Mouse (Mus musculus) erythroblast, adult 5-6 weeks (primary cell): Measurements from ENCODE around the gene Klk7. TPM values are rescaled to one million over a fixed set of nuclear protein-coding genes. Genes with fewer than 3 reads are reported as not detected.

Source experiments
- ATAC-seq: replicated peaks from 2 replicates; pipeline ENCODE4 v1.8.0; 2016; ENCODE audit warnings: moderate number of reproducible peaks, mild to moderate bottlenecking, moderate TSS enrichment, inconsistent platforms; ENCODE audit not compliant: poor library complexity, low FRiP score, severe bottlenecking
- total RNA-seq, 2 experiments: library from RNA; stranded (forward) in 1 of 2; stranded (reverse) in 1 of 2; fragments of 150-400 nt in 1 of 2; fragments of 200-764, 138-1000 nt in 1 of 2; gene quantifications; 2 replicates each; pipeline versions ENCODE4 v1.2.3 to v1.2.4; 2015 to 2017; ENCODE audit warnings: low replicate concordance in 2 of 2

The Klk7 gene
- total RNA-seq (2015; ENCODE audit: low replicate concordance) (not detected in 2 replicates), total RNA-seq (2017; ENCODE audit: low replicate concordance) (not detected in 2 replicates)

DNA sequence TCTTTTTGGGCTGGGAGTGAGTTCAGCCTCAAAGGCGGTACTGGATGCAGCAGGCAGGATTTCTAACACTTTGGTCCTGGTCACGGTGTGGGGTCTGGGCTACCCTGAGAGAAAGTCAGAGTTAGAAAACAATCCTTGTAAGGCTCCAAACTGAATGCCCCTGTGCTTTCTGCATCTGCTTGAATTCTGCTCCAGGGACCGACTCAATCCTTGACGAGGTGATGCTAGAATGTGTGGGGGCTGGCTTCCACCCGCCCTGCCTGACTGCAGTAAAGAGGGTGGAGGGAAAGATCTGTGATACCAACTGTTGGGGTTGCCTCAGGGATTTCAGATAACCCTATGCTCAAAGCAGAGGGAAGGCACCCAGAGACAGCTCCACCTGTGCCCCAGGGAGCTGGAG is at the start of gene Klk7:
Klk7 (plus strand) TSS at position 301 of the 400 bp plus-strand sequence.
- ATAC-seq, result no peak

DNA sequence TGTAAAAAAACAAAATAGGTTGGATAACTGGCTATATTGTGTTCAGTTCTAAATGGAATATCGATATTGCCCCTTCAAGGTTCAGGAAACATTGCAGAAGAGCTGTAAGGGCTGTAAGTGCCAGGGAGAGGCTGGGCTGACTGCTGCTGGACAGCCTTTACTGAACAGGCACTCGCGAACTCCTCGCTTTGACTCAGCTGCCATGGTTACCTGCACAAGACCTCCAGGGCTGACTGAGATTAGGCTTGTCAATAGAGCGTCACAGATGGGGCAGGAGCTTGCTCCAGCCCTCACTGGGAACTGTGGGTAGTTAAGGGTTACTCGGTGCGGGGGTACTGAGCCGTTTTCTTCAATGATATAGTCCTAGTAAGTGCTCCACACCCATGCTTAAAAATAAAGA is 44.6 kb upstream of the Klk7 start:
- no peak for ATAC-seq

DNA sequence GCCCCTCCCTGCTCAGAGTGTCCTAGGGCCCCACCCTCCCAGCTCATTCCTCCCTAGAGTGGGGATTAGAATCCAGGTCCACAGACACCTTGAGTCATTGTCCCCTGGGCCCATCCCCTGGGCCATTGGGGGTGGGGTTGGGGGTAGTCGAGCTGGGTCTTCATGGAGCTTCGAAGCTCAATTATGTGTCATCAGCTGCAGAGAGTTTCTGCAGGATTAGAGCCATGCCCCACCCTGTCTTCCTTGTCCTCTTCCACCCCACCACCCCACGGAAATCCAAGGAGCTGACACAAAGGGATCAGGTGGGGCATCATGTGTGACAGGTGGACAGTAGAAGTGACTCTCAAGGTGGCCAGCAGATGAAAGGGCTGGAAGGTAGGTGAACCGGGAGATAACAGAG is 42.5 kb upstream of the Klk7 start, which contains the start of gene Klk12:
Klk12 (plus strand) TSS at position 301 of the 400 bp plus-strand sequence.
- ATAC-seq, result no peak

DNA sequence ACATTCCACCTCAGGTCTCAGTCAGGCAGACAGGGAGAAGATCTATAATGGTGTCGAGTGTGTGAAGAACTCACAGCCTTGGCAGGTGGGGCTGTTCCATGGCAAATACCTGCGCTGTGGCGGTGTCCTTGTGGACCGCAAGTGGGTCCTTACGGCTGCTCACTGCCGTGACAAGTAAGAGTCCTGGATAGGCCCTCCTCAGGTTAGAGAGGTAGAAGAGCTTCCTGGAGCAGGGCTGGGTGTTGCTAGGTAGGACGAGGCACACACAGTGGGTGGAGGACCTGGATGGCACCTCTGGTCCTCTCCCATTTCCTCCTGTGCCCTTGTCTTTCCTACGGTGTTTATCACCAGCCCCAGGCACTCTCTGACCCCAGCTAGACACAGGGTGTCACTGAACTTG is 41.5 kb upstream of the Klk7 start:
- no peak for ATAC-seq

DNA sequence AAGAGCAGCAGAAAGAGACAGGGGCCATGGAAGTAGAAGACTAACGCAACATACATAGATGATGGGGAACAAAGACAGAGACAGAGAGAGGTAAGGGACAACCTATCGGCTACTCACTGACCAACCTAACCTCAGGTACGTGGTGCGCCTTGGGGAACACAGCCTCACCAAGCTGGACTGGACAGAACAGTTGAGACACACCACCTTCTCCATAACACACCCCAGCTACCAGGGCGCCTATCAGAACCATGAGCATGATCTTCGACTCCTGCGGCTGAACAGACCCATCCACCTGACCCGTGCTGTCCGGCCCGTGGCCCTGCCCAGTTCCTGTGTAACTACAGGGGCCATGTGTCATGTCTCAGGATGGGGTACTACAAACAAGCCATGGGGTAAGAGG is 40.4 kb upstream of the Klk7 start:
- no peak for ATAC-seq

DNA sequence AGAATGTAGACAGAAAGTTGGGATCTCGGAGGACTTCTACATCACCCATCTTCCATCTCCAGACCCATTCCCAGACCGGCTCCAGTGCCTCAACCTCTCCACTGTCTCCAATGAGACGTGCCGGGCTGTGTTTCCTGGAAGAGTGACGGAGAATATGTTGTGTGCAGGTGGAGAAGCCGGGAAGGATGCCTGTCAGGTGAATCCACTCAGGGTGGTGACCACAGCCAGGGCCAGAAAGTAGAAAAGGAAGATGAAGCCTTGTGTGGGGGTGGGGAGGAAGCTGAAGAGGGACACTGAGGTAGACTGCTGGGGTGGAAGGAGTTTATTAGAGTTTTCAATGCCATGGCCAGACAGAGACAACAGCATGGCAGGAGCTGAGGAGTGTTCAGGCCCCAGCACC is 39.2 kb upstream of the Klk7 start:
- no peak for ATAC-seq

DNA sequence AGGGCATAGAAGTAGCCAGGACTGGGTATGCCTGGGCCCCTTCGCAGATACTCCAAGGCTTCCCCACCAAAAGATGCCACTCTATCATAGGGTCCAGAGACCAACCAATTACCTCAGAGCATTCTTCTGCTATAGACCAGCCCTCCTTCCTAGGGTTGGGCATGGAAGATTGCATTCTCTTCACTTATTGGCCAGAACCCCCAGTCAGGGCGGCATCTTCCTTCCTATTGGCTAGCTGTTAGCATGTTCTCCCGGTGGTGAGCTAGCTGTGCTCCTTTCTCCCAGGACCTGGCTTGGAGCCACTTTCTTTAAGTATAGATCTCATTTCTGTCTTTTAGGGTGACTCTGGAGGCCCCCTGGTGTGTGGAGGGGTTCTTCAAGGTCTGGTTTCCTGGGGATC is 38.2 kb upstream of the Klk7 start:
- no peak for ATAC-seq

DNA sequence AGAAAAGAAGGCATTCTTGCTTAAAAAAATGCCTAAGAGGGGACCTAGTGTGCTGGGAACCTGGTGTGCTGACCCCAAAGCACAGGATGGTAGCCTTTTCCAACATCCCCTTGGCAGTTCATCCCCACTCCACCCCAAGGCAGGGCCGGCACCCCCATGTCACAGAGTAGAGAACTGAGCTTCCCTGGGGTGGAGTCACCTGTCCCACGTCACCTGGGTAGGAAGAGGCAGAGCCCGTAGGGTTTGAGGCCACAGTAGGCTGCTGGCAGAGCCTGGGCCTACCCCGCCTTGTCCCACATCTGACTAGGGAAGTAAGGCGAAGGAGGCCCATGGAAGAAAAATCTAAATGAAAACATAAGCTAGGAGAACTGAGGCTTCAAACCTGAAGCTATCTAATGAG is 36.7 kb upstream of the Klk7 start, which contains the start of gene Klk11:
Klk11 (plus strand) TSS at position 241 of the 400 bp plus-strand sequence.
- no peak for ATAC-seq

DNA sequence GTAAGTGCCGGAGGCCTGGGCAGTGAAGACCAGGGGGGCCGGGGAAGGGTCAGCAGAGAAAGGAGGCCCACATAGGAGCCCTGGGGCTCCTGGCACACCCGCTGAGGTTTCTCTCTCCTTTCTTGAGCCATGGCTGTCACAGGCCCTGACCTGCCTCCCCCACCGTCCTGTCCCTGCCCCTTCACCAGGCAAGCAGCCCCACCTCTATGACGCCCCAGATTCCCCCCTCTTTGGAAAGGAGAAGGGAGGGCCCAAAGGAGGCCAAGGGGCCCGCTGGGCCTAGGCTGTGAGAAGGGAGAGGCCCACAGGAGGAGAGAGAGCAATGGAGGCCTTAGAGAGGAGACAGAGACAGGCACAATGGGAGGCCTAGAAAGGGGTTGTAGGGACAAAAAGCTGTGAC is 36.3 kb upstream of the Klk7 start:
- no peak for ATAC-seq

DNA sequence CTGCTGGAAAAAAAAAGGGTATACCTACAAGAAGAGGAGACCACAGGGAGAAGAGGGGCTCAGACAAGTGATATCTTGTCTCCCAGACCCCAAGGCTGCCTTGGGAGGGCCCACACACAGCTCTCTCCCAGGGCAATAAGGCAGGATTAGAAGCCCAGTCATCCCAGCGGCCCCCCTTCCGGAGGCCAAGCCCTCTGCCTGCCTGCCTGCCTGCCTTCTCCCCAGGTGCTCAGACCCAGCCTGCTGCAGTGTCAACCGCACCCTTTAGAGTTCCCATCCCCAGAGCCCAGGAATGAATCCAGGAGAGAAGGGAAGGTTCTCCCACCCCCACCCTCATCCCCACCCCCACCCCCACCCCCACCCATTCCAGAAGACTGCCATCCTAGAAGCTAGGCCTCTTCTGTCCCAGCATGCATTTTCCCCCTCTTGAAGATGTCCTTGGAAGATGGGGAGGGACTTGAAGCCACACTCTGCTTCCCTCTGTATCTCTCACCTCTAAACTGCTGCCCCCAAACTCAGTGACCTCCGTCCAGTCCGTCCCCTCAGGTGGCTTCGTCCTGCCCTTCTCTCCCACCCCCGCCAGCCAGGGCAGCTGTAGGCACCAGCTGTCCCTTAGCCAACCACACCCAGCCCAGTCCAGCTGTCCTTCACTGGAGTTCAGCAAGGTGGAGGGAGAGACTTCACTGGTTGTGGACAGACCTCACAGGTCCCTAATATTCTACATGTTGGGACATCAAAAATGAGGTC is 35.6 kb upstream of the Klk7 start:
- ATAC-seq, result no peak

DNA sequence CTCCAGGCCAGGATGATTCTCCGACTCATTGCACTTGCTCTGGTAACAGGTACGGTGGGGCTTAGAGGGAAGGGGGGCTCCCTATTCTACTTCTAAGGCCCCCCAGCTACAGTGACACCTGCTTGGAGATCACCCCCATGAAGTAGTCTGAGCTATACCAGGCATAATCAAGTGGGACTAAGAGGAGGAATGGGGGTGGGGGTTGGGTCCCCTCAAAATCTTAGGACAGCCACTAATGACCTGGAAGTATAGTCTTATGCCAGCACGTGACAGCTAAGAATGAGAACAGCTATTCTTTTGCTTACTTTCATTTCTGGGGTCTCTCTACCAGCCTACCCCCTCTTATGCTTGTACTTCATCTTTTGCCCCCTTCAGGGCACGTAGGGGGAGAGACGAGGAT is 34.6 kb upstream of the Klk7 start:
- no peak for ATAC-seq

DNA sequence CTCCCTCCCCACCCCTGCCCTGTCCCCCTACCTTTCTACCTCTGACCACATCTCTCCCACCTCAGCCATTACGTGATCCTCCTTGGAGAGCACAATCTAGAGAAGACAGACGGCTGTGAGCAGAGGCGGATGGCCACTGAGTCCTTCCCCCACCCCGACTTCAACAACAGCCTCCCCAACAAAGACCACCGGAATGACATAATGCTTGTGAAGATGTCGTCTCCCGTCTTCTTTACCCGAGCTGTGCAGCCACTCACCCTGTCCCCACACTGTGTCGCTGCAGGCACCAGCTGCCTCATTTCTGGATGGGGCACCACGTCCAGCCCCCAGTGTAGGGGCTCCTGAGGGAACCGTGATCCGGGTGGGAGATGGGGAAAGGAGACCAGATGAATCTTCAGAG is 33.7 kb upstream of the Klk7 start:
- no peak for ATAC-seq

DNA sequence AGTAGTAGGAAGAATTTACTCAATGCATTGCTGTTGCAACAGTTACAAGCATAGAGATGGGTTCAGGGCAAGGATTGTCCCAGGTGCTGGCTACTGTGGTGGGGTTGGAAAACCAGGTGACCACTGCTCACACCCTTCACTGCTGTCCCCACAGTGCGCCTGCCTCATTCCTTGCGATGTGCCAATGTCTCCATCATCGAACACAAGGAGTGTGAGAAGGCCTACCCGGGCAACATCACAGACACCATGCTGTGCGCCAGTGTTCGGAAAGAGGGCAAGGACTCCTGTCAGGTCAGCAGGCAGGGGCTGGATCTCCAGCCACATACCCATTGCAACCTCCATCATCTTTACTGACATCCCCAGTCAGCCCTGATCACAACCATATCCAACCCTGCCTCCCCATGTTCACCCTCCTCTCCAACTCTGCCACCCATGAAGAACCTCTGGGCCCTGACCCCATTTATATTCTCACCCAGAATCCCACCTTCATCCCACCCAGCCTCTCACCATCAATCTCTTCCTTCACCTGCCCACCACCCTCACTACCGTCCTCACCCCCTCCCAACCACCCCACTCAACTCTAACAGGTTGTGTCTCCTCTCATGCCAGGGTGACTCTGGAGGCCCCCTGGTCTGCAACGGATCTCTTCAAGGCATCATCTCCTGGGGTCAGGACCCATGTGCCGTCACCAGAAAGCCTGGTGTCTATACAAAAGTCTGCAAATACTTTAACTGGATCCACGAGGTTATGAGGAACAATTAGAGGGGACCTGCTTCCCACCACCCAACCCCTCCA is 32.7 kb upstream of the Klk7 start:
- no peak for ATAC-seq

DNA sequence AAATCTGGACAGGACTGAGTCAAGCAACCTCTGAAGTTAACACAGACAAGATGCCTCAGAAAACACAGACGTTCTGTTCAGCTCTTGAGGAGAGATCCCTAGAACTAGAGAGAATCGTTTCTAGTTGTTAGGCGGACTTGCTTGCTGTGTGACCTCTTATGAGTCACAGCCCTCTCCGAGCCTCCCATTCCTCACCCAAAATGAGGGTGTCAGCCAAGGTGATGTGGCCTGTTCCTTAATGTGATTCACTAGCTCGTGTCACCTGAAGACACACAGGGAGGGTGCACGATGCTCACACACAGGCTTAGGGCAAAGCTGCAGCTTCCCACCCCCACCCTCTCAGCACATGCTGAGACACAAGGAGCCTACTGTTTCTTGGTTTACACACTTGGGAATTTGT is 30.9 kb upstream of the Klk7 start:
- ATAC-seq, result no peak

DNA sequence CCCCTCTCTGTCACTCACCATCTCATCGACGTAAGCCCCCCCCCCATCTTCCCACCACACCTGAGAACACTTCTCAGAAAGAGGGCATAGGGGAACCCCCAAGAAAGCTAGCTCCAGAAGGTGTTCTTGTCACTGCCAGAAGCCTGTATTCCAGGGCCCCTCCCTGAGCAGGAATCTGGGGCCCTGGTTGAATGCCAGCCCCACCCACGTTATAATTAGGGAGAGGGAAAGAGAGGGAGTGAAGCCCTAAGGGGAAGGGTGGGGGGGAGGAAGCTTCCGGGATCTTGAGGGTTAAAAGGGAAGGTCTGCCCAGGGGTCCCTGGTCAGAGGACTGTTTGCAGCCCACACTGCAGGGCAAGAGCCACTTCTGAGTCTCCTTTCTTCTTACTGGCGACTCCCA is 30.3 kb upstream of the Klk7 start, which contains the start of gene Klk10:
Klk10 (plus strand) TSS at position 290 of the 400 bp plus-strand sequence.
- ATAC-seq, result no peak

DNA sequence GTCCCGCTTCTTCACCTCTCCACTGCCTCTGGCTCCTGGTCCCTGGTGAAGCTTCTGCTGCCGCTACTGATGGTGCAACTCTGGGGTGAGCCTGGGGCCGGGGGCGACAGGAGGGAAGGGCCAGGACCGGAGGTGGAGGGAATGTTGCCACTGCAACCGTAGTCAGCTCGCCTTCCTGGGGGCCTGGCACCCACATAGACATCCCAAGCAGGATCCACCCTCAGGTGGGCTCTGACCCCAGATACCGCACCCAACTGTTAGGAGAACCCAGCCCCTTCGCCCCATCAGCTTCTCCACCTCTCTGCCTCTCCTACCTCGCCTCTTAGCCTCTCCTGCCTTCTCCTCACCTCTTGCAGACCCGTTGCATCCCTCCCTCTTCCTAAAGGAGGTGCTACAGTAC is 29.6 kb upstream of the Klk7 start:
- ATAC-seq, result no peak

DNA sequence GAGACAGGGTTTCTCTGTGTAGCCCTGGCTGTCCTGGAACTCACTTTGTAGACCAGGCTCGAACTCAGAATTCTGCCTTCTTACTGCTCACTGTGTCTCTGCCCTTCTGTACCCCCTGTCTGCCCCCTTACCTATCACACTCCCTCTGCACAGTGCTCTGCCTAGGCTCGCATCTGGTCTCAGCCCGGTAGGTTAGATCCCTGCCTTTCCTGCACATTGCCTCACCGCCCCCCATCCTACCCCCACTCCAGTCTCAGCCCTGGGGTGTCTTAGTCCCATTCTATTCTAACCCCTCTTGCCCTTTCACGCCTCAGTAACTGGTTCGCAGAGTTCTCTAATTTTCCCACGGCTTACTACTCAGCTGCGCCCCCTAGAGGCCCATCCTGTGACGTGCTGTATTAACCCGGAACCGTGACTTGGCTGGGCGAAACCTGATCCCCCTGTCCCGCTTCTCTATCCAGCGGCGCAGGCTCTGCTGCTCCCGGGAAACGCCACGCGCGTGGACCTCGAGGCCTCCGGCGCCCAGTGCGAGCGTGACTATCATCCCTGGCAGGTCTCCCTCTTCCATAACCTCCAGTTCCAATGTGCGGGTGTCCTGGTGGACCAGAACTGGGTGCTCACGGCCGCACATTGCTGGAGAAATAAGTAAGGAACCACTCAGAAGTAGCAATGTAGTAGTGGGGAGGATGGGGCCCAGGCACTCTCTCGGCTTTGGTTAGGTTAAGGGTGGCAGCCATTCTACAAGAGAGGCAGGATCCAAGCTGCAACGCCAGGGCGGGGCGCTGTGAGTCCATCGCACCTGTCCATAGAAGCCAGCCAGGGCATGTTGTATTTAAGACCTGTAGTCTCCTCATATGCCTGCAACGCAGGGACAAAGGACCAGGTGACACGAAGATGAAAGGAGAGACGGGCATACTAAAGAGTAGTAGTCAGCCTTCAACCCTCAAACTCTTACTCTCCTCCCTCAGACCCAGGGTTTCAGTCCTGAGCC is 28.5 kb upstream of the Klk7 start:
- ATAC-seq, result no peak

DNA sequence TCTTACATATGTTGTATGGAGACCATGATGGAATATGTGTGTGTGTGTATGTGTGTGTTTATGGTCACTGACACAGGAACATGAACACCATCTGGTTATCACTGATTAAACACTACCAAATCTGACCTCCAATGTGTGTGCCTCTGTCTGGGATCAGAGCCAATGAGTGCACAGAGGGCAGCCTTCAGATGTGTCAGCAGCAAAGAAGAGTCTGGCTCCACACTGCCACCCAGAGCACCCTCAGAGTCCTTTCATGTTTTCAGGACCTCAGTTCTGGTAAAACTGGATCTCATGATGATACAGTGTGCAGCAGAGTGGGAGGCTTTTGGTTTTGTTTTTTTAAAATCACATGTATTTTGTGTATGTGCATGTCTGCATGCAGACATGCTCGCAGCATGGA is 25.8 kb upstream of the Klk7 start:
- no peak for ATAC-seq

DNA sequence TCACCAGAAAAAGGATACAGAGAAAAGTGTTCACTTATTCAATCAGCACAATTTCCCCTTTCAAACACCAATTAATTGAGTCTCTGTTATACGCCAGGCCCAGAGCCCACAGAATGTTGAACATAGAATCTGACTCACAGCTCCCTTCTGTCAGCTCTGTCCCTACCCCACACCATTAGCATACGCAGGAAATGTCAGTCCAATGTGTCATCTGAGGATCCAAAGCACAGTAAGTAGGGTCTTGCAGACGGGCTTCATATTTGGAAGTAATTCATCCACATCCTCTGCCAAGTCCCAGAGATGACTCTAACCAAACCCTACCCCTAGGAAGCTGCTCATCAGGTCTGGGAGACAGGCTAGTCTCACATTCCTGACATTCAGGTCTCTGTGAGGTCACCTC is 23.0 kb upstream of the Klk7 start:
- ATAC-seq, result no peak

DNA sequence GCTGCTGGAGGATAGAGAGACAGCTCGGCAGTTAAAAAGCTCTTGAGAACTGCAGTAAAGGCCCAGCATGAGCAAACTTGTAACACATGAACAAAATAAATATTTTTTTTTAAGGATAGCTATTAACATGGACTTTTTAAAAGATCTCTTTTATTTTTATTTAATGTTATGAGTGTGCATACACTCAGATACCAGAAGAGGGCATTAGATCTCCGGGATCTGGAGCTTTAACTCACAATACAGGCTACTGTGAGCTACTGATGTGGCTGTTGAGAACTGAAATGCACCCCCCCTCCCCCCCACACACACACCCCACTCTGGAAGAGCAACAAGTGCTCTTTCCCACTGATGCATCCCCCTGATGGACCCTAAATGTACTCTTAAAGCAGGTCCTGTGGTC is 21.8 kb upstream of the Klk7 start:
- ATAC-seq, result no peak
